Mouse (Mus musculus): ENCODE measurements around the gene Kcnq1.

The Kcnq1 gene

GRCm38 (mm10) chr7:143275030-143275429, 168.9 kb downstream of the Kcnq1 start:
- no peak for DNase-seq (ENCODE audit: extremely low spot score)

- no peak for DNase-seq (ENCODE audit: extremely low spot score)
These were observed 177.5 kb downstream of the Kcnq1 start for GRCm38 (mm10) chr7:143283625-143284024.

GRCm38 (mm10) chr7:143284866-143285265, 178.7 kb downstream of the Kcnq1 start:
- no peak for DNase-seq (ENCODE audit: extremely low spot score)

- no peak for DNase-seq (ENCODE audit: extremely low spot score)
These were observed 179.3 kb downstream of the Kcnq1 start for GRCm38 (mm10) chr7:143285440-143285839.

GRCm38 (mm10) chr7:143286532-143287290, 180.5 kb downstream of the Kcnq1 start:
- DNase-seq (ENCODE audit: extremely low spot score): no peak

GRCm38 (mm10) chr7:143288135-143288534, 182.0 kb downstream of the Kcnq1 start:
- no peak for DNase-seq (ENCODE audit: extremely low spot score)

- no peak for DNase-seq (ENCODE audit: extremely low spot score)
These were observed 183.1 kb downstream of the Kcnq1 start for GRCm38 (mm10) chr7:143289082-143289849.

GRCm38 (mm10) chr7:143294690-143295355, 188.7 kb downstream of the Kcnq1 start:
- no peak for DNase-seq (ENCODE audit: extremely low spot score)

- peak; percentile 32 for DNase-seq (ENCODE audit: extremely low spot score)
These were observed 189.3 kb downstream of the Kcnq1 start for GRCm38 (mm10) chr7:143295356-143296000.

GRCm38 (mm10) chr7:143296001-143296379, 189.8 kb downstream of the Kcnq1 start:
- peak; percentile 29 for DNase-seq (ENCODE audit: extremely low spot score)

- peak; percentile 89 for DNase-seq (ENCODE audit: extremely low spot score)
These were observed 190.2 kb downstream of the Kcnq1 start for GRCm38 (mm10) chr7:143296384-143296801.

GRCm38 (mm10) chr7:143300037-143300436, 193.9 kb downstream of the Kcnq1 start:
- no peak for DNase-seq (ENCODE audit: extremely low spot score)

GRCm38 (mm10) chr7:143300681-143301080, 194.5 kb downstream of the Kcnq1 start:
- no peak for DNase-seq (ENCODE audit: extremely low spot score)

GRCm38 (mm10) chr7:143302156-143302555, 196.0 kb downstream of the Kcnq1 start:
- no peak for DNase-seq (ENCODE audit: extremely low spot score)

- DNase-seq (ENCODE audit: extremely low spot score): no peak
These were observed 196.6 kb downstream of the Kcnq1 start for GRCm38 (mm10) chr7:143302593-143303238.

- no peak for DNase-seq (ENCODE audit: extremely low spot score)
These were observed 197.4 kb downstream of the Kcnq1 start for GRCm38 (mm10) chr7:143303557-143303956.

GRCm38 (mm10) chr7:143305808-143306207, 199.6 kb downstream of the Kcnq1 start:
- DNase-seq (ENCODE audit: extremely low spot score): no peak

- no peak for DNase-seq (ENCODE audit: extremely low spot score)
These were observed 201.8 kb downstream of the Kcnq1 start for GRCm38 (mm10) chr7:143308001-143308400.

- no peak for DNase-seq (ENCODE audit: extremely low spot score)
These were observed 204.1 kb downstream of the Kcnq1 start for GRCm38 (mm10) chr7:143310311-143310710.

- no peak for DNase-seq (ENCODE audit: extremely low spot score)
These were observed 204.7 kb downstream of the Kcnq1 start for GRCm38 (mm10) chr7:143310847-143311246.

GRCm38 (mm10) chr7:143311471-143311870, 205.3 kb downstream of the Kcnq1 start:
- no peak for DNase-seq (ENCODE audit: extremely low spot score)
